Mouse (Mus musculus) monocyte, adult 2 months (primary cell): Measurements from ENCODE around the gene Ube2v1.
"Not testable (repeated sequence)": the region's sequence is repeated elsewhere in the genome, so short reads cannot be mapped to it uniquely, and the experiment has no call there.

Source experiments
- DNase-seq, 2 experiments: peaks; one replicate each; pipeline ENCODE4 v3.0.0; 2022; ENCODE audit warnings: low spot score in 2 of 2, low read depth in 1 of 2

The Ube2v1 gene

GRCm38 (mm10) chr2:167622965-167623364 lies 8.9 kb downstream of the Ube2v1 start:
- DNase-seq: no peak

- no peak for DNase-seq
Observed at GRCm38 (mm10) chr2:167622352-167622751, 9.5 kb downstream of the Ube2v1 start.

- DNase-seq: no peak
Observed at GRCm38 (mm10) chr2:167621255-167622087, 10.4 kb downstream of the Ube2v1 start.

- no peak for DNase-seq
Observed at GRCm38 (mm10) chr2:167617472-167617871, 14.4 kb downstream of the Ube2v1 start.

- no peak for DNase-seq
Observed at GRCm38 (mm10) chr2:167617034-167617433, 14.9 kb downstream of the Ube2v1 start.

- not testable (repeated sequence) for DNase-seq
Observed at GRCm38 (mm10) chr2:167613335-167613734, 18.6 kb downstream of the Ube2v1 start.

- no peak for DNase-seq
Observed at GRCm38 (mm10) chr2:167612122-167612521, 19.8 kb downstream of the Ube2v1 start.

- DNase-seq: no peak
Observed at GRCm38 (mm10) chr2:167611287-167611686, 20.6 kb downstream of the Ube2v1 start.

- DNase-seq: no peak
Observed at GRCm38 (mm10) chr2:167606745-167607123, 25.2 kb downstream of the Ube2v1 start.

- no peak for DNase-seq
Observed at GRCm38 (mm10) chr2:167605817-167606744, 25.8 kb downstream of the Ube2v1 start.

GRCm38 (mm10) chr2:167605178-167605794 lies 26.6 kb downstream of the Ube2v1 start:
- DNase-seq: peak in 1 of 2 experiments; percentile 72

- DNase-seq: no peak
Observed at GRCm38 (mm10) chr2:167602978-167603377, 28.9 kb downstream of the Ube2v1 start.

GRCm38 (mm10) chr2:167602364-167602763 lies 29.5 kb downstream of the Ube2v1 start:
- DNase-seq: no peak

GRCm38 (mm10) chr2:167600481-167600995 lies 31.4 kb downstream of the Ube2v1 start:
- DNase-seq: no peak

- DNase-seq: no peak
Observed at GRCm38 (mm10) chr2:167599917-167600316, 32.0 kb downstream of the Ube2v1 start.

GRCm38 (mm10) chr2:167599195-167599594 lies 32.7 kb downstream of the Ube2v1 start:
- no peak for DNase-seq

- no peak for DNase-seq
Observed at GRCm38 (mm10) chr2:167597492-167598186, 34.3 kb downstream of the Ube2v1 start.

- DNase-seq: no peak
Observed at GRCm38 (mm10) chr2:167596726-167597491, 35.0 kb downstream of the Ube2v1 start.

- no peak for DNase-seq
Observed at GRCm38 (mm10) chr2:167596262-167596661, 35.6 kb downstream of the Ube2v1 start.

GRCm38 (mm10) chr2:167595761-167596171 lies 36.1 kb downstream of the Ube2v1 start:
- no peak for DNase-seq
